Mouse (Mus musculus) left cerebral cortex, postnatal 36 days (tissue): ENCODE measurements around the gene Gm17359. TPM values are rescaled to one million over a fixed set of nuclear protein-coding genes. Genes with fewer than 3 reads are reported as not detected.

Source experiments
- DNase-seq, 2 experiments: peaks; one replicate each; pipeline ENCODE4 v3.0.0; 2021 to 2022; ENCODE audit warnings: low spot score in 2 of 2, mixed read lengths in 1 of 2
- intact Hi-C: fragments of 180-260 bp; cut with DNase I; formaldehyde crosslinking; loops from one replicate; pipeline ENCODE4 v1.15.1; 2025
- total RNA-seq, 2 experiments: library from RNA; stranded (reverse); gene quantifications; 2 replicates each; pipeline ENCODE4 v1.2.3; 2021

Gm17359 gene
- total RNA-seq, 2 experiments from 2014 or later: not detected

DNA sequence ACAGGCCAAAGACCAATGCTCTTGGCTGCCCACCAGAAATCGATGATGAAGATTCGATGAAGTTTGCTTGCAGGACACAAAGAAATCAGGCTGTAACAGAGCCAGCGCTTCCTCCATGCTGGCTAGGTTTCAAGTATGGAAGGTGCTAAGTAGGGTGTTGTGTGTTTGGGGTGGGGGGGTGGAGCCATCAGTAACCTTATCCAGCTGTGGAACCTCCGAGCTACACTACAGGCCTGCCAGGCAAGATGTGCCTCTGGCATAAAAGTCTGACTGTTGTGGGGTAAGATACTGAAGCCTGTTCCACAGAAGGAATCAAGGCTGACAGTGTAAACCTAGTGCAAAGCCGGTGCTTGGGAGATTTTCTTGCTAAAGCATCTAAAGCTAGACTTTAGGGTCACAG is 112.0 kb downstream of the Gm17359 start:
- DNase-seq: no peak
- intact Hi-C loops: loop anchor here (5.0 kb wide), 1 partner anchor 226 kb away; no protein-coding TSS in a partner anchor

DNA sequence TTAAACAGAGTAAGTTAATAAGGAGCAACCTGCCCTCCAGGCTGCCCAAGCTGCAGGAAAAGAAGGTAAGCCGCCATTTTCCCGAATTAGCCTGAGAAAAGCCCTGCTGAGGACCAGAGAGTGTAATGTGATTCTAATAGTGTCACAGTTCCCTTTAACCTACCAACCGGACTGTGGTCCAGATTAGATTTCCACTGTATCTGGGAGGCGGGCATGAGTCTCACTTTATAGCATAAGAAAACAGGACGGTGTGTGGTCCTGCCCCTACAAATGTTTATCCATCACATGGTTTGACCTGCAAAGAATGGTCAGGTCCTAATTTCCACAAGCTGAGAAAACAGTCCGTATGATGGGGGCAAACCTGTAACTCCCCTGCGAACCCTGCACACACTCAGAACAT is 112.9 kb downstream of the Gm17359 start:
- no peak for DNase-seq
- intact Hi-C loops: loop anchor here (5.0 kb wide), 1 partner anchor 227 kb away; no protein-coding TSS in a partner anchor

DNA sequence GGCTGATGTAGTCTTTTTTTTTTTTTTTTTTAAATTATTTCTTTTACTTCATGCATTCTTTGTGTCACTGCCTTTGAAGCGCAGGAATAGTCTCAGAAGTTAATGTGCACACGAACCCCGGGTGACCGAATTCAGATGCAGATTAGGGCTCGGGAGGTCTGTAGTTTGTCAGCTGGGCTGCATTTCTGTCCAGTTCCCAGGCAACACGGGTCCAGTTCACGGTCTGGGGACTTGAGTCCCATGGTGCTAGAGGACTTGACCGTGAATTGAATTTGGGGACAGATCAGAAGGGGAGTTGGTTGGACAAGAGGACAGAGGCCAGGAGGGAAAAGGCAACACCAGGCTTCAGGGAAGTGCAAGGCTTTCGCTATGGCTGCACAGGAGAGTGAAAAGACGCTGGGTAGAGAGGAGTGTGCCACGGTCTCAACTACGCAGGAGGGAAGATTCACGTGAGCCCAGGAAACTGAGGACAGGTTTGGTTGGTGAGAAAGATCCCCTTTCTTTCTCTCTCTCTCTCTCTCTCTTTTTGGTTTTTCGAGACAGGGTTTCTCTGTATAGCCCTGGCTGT is 116.3 kb downstream of the Gm17359 start:
- intact Hi-C loops: no loop called here
- DNase-seq: no peak

DNA sequence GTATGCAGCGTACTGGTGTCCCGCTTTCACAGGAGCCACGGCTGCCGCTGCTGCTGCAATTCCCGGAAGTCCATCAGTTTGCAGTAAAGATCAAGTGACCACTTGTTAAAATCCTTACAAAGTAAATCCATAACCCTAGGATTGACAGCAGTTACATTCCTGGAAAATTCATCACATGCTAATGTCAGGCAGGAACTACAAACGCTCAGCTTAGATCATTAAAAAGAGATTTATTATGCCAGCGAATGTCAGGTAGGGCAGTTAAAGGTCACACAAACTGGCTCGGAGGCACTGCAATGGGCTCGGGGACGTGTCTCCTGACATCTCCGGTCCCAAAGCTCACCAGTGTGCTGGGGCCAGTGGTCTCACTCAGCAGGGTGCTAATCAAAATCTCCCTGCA is 119.3 kb downstream of the Gm17359 start:
- no peak for DNase-seq
- intact Hi-C loops: no loop called here

DNA sequence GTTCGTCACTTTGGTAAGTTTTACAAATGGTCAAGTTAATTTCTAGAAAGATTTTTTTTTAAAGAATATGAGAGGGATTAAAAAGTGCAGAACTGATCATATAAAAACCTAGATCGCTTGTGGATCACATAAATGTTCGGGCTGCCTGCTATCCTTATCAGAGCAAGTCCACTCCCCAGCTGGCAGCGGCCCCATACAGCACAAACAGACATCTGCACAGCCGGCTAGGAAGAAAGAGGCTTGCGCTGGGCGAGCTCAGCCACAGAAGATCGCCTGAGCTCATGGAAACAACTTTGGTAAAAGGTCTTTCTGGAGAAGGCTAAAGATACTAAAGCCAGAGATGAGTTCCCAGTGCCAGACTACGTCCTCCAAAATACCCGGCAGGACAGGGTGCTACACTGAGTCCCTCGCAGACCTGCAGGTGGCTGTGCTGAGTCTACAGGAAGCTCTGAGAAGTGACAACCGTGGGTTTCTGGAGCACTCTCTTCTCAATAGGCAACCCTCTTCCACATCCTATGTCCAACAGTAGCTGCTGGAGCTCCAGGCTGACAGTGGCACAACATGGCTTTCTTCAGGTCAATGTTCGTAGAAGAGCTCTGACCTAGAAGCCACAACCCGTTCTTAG is 122.3 kb downstream of the Gm17359 start:
- DNase-seq: no peak
- intact Hi-C loops: no loop called here

DNA sequence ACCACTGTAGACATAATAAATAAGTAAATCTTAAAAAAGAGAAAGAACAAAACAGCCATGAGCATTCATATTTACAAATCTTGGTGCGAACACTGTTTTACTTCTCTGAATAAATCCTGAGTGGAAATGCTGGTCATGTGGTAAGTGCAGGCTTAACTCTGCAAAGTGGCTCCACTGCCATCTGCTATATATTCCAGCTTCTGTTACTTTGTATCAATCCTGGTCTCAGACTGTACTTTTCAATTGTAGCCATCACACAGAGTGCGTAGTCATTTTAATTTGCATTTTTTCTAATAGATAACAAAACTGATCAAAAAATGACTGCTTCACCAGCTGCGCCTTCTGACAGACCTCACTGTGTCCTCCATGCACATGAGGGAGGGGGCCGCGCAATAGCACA is 133.0 kb downstream of the Gm17359 start:
- DNase-seq: no peak
- intact Hi-C loops: no loop called here

DNA sequence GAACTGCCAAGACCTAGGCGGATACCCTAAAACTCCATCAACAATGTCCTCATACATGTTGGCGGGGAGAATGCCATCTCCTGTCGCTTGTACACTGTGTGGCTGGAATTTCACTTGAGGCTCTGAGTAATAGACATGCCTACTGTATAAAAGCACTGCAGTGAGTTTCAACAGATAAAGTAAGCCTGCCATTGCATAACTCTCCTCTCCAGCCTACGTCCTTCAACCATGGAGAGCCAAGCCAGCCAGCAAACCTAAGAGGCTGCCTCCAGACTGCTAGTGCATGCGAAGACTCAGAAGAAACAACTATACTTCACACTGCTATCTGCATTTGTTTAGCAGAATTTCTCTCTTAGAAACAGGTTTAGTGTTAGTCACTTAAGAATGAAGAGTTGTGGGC is 135.9 kb downstream of the Gm17359 start:
- intact Hi-C loops: no loop called here
- peak; percentile 19 to 35 for DNase-seq

DNA sequence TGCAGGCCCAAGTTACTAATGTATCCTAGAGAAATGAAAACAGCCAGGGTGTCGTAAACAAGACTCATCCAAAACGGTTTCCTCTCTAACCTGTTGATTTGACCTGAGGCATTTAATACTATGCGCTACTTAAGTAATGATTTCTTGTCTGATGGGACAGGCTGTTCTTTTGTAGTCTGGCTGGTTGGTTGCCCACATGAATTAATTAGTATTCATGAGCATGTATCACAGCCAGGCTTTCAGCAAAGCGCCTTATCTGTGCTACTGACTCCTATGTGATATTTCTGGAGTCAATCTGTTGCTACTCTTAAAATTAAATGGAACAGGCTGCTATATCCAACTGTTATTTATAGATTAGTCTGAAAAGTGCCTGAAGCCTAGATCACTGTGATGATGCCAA is 138.4 kb downstream of the Gm17359 start:
- intact Hi-C loops: loop anchor here (1.0 kb wide), 1 partner anchor 38 kb away; no protein-coding TSS in a partner anchor
- DNase-seq: peak; percentile 33 to 37

DNA sequence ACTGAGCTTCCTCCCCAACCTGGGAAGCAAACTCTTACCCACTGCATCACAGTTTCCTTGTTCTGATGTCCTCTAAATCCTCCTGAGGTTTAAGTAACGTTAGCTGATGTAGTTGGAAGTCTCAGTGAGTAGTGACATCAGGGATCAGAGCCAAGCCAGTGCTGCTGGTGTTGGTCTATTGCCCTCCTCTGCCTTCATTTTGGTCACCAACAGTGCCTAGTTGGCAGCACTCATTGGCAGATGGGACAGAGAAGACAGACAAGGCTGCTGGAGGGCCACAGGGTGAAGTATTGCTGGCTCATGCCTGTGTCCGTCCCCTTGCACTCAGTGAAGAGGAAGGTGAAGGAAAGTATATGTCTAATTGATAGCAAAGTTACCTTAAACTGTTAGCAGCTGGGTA is 139.5 kb downstream of the Gm17359 start:
- intact Hi-C loops: loop anchor here (1.0 kb wide), 1 partner anchor 39 kb away; no protein-coding TSS in a partner anchor
- no peak for DNase-seq

DNA sequence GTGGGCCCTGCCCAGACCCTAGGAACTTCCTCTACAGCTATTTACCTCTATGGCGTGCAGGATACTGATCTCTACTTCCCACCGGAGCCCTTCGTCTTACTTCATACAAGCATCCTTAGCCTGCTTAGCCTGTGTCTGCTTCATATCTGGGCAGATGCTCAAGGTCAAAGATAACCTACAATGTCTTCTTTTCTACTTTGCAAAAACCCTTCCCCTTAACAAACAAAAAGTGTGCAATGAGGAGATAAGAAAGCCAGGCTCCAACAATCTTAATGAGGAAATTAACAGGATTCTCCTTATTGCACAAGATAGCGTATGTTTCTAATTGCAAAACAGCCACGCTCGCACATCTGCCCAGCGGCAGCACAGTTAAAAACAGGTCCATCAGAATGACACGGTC is 141.9 kb downstream of the Gm17359 start:
- intact Hi-C loops: no loop called here
- no peak for DNase-seq

DNA sequence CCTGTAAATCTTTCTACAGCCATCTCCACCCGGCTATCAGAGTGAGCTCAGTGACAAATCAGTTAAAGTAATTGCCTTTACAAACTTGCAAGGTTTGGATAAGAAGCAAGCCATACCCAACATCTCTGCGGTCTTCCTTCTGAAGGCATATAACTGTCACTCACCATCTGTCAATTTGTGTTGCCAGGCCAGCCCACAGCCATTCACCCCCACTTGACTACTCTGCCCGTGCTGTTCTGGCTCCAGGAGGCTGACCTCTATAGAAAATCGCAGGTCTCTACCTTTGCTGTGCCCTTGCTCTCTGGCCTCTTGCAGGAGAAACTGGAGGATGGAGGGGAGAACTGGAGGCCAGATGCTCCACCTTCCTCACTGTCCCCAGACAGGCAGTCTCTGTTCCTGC is 142.4 kb downstream of the Gm17359 start:
- DNase-seq: no peak
- intact Hi-C loops: no loop called here

DNA sequence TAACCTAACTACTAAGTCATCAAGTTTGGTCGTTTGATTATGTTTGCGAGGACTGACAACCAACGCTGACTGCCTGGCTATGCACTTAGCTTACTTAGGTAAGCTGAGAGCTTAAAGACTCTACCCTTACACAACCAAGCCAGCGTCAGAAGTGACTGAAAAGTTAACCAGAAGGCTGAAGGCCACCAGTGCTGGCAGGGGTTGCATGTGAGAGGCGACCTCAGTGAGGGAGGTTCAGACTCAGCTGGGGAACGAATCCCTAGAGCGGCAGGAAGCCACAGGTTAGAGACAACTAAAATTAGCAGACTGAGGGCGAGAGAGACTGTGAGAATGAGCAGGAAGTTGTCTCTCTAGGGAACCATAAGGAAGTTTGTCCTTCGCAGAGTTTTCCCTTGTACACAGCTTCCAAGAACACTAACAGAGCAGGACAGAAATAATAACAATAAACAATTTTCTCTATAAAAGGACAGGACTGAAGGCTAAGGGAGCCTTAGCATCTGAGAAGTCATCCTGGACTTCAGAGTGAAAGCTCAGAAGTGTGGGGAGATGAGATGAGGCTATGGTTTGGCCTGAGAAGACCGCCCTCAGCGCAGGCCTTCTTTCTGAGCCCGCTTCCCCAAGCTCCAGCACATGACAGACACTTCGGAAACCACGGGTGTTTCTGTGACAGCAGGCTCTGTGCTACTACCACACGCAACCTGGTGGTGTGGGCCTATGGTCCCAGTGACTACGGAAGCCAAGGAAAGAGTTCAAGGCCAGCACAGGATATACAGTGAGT is 148.0 kb downstream of the Gm17359 start:
- intact Hi-C loops: no loop called here
- no peak for DNase-seq

DNA sequence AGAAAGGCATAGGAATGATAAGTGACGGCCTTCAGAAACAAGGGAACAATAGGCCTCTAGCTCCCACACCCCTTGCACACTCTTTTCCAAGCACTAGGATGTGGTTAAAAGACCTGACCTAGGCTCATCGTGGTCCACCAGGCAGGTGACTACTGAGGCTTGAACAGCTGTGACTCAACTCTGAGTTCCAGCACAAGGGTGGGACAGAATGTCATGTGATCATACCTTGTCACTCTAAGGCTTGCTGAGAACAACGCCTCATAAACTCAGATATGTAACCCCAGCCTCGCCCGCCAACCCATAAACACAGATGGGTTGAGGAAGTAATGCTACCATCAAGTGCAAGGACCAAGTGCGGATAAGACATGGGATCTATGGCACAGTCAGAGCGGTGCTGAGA is 151.6 kb downstream of the Gm17359 start:
- intact Hi-C loops: no loop called here
- no peak for DNase-seq

DNA sequence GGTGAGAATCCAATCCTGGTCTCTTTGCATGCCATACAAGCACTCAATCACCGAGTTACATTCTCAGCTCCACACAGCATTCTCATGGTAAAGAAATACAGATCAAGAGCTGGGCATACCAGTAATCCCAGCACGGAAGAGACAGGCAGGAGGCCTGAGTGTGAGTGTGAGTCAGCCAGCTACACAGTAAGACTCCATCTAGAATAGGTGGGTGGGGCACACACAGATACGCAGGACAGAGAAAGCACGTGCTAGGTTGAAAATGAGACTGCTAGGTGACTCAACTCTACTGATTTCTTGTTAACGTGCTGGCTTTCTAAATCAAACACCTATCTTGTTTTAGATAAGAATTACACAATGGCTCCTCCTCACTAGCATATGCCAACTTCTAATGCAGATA is 153.6 kb downstream of the Gm17359 start:
- DNase-seq: no peak
- intact Hi-C loops: loop anchor here (5.0 kb wide), 1 partner anchor 268 kb away; no protein-coding TSS in a partner anchor

DNA sequence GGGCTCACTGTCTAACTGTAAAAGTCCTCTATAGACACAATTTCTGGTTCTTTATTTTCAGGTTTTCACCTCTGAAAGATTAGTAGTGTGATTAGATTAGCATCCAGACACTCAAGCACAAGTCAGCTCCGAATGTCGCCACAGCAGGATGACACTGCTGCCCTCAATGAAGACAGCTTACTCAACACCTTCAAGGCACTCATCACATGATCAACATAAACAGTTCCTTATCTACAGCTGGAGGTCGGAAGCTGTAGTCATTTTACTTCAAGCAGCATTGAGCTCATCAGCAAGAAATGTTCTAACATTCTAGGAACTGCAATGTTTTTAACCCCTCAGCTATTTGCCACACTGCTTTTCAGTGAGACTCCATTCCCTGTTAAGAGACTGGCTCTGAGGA is 155.2 kb downstream of the Gm17359 start:
- intact Hi-C loops: loop anchor here (5.0 kb wide), 1 partner anchor 269 kb away; no protein-coding TSS in a partner anchor
- no peak for DNase-seq

DNA sequence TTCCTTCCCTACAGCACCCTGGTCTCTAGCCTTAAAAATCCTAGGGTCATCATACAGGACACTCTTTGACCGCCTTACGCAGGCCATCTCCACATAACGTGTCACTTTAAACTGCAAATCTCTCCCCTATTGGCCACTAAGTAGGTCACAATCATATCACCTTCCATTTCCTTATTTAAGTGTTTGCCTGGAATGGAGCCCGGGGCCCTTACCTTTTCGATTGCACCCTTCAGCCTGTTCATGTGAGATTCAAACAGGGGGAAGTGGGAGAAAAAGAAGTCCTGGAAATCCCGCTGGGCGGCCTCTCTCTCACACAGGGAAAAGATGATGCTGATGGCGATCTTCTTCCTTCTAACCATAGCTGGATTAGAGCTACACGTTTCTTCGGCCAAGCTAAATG is 156.6 kb downstream of the Gm17359 start:
- no peak for DNase-seq
- intact Hi-C loops: loop anchor here (5.0 kb wide), 1 partner anchor 271 kb away; no protein-coding TSS in a partner anchor

DNA sequence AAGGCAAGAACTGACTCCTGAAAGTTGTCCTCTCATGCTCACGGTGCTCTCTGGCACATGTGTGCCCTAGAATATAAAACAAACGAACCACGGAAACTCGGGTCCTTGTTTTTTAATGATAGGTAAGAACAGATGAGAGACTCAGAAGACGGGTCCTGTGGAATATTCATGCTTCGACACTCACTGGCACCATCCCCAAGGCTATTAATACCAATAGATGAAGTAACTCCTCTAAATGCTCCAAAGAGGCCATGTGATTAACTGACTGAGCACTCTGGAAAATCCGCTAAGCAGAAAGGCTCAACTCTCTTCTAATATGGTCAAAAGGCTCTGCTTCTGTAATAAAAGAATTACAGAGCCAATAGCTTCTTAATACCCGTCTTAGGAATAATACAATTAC is 157.6 kb downstream of the Gm17359 start:
- no peak for DNase-seq
- intact Hi-C loops: loop anchor here (5.0 kb wide), 1 partner anchor 272 kb away; no protein-coding TSS in a partner anchor

DNA sequence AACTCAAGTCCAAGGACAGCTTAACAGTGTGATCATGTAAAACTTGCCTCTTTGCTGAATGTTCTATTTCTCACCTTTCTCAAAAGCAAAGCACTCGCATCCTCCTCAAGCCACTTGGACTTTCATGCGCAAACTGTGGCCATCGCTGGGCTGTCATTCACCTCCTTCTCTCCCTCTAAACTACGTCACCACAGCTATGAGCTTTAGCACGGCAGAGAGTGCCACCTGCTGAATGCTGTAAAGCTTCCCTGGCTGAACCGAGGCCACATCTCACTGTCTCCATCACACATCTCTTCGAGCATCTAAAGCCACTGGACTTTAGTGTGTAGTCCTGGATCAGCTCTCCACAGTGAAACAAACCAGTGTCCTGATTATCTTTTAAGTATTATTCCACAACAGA is 158.7 kb downstream of the Gm17359 start:
- intact Hi-C loops: loop anchor here (5.0 kb wide), 1 partner anchor 293 kb away; no protein-coding TSS in a partner anchor
- DNase-seq: peak; percentile 40 to 42

DNA sequence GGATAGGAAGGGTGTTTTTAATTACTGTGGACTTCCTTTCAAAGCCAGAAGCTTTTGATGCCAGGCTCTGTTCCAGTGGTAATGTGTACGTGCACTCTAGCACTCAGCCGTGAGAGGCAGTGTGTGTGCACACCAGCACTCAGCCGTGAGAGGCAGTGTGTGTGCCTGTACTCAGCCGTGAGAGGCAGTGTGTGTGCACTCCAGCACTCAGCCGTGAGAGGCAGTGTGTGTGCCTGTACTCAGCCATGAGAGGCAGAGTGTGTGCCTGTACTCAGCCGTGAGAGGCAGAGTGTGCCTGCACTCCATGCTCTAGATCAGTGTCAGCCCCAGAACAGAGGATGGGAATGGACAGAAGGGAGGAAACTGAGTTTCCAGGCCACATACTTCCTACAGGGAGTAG is 160.2 kb downstream of the Gm17359 start:
- DNase-seq: no peak
- intact Hi-C loops: loop anchor here (5.0 kb wide), 1 partner anchor 294 kb away; no protein-coding TSS in a partner anchor

DNA sequence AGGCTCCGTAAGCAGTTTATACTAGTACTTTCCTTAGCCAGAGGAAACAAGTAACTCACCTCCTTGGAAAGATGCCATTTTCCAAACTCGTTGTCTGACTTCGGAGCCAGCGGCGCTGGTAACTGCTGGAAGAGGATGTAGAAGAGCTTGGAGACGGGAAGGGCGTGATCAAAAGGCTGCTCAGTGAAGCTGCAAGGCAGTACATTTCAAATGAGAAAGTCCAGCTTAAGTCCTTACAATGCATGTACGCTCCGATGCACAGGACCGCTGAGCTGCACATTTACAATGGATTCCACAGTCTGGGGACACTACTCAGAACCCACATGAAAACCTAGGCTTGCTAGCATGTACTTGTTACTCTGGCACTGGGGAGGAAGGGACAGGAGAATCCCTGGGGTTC is 163.8 kb downstream of the Gm17359 start:
- intact Hi-C loops: loop anchor here (5.0 kb wide), 1 partner anchor 87 kb away; no protein-coding TSS in a partner anchor
- no peak for DNase-seq
